Mouse (Mus musculus) midbrain, embryonic 13.5 days (tissue): ENCODE data around the gene Nfia. TPM values are rescaled to one million over a fixed set of nuclear protein-coding genes. Genes with fewer than 3 reads are reported as not detected.

Source experiments
- ATAC-seq: fragments of 200-750 bp; cut with Nextera tagmentation; 2 replicates; pipeline ENCODE4 v1.8.0; 2017; ENCODE audit warnings: mild to moderate bottlenecking, moderate TSS enrichment, moderate library complexity
- H3K27ac ChIP-seq: fragments of 300-500 bp; sonication (generic); 2 replicates; pipeline ENCODE4 v1.5.1; 2015; ENCODE audit warnings: inconsistent platforms, mild to moderate bottlenecking, moderate library complexity
- H3K27me3 ChIP-seq: fragments of 300-500 bp; sonication (generic); 2 replicates; pipeline ENCODE4 v1.6.1; 2015; ENCODE audit warnings: mild to moderate bottlenecking, inconsistent platforms
- H3K36me3 ChIP-seq: fragments of 300-500 bp; sonication (generic); 2 replicates; pipeline ENCODE4 v1.6.1; 2015; ENCODE audit warnings: mild to moderate bottlenecking, inconsistent platforms
- H3K4me1 ChIP-seq: fragments of 300-500 bp; sonication (generic); replicated peaks from 2 replicates; pipeline ENCODE4 v1.6.1; 2015; ENCODE audit warnings: inconsistent platforms
- H3K4me2 ChIP-seq: fragments of 300-500 bp; sonication (generic); replicated peaks from 2 replicates; pipeline ENCODE4 v1.6.1; 2015; ENCODE audit warnings: moderate library complexity, mild to moderate bottlenecking, inconsistent platforms
- H3K4me3 ChIP-seq: fragments of 300-500 bp; sonication (generic); replicated peaks from 2 replicates; pipeline ENCODE4 v1.5.1; 2015; ENCODE audit warnings: mild to moderate bottlenecking, inconsistent platforms
- H3K9ac ChIP-seq: fragments of 300-500 bp; sonication (generic); replicated peaks from 2 replicates; pipeline ENCODE4 v1.6.1; 2015; ENCODE audit warnings: mild to moderate bottlenecking, inconsistent platforms
- H3K9me3 ChIP-seq: fragments of 300-500 bp; sonication (generic); 2 replicates; pipeline ENCODE4 v1.6.1; 2016; ENCODE audit warnings: mild to moderate bottlenecking, inconsistent platforms
- WGBS: fragments of 180-500 bp; shearing (Covaris S2); methylation state at CpG from one replicate; pipeline ENCODE4 v1.1.7; 2015; 5-methylcytosine and 5-hydroxymethylcytosine counted together
- polyA plus RNA-seq: library from polyadenylated mRNA; unstranded; fragments of >200 nt; fragmentation: Nextera tagmentation; extraction: Ambion mirVana; gene quantifications from 2 replicates; pipeline ENCODE4 v1.2.1, GENCODE M21; 2015

The Nfia gene
- polyA plus RNA-seq, 1 experiment from 2014 or later, result 36.2 TPM

DNA sequence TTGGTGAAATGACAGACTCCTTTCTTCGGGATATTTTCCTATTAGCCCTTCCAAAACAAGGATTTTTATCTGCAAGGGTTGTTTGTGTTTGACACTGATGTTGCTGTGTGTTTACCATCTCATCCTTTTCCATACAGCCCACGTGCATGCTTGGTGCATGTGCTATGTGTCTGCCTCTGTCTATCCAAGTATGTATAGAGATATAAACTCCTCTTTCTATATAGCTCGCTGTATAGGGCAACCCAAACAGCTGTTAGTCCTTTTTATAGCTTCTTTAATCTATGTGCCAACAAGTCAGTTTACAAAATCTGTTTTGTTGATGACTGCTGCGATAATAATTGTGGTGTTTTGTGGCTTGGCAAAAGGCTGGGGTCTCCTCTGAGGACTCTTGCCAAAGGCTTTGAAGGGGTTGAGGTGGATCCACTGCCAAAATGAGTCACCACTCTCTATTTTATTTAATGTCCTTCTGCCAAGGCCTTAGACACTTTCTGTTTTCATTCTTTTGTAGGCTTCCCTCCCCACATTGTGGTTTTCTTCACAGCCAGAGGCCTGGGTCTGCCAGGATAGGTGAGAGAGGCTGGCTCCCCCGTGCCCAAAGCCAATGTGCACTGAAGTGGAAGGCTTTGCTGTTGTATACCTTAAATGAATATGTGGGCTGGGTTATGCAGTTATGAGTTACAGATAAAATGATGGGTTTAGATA lies 154.2 kb downstream of the Nfia start:
- 0 out of 2 replicates have a peak overlapping the region, but pooled peaks have one; percentile 2 for H3K27ac ChIP-seq
- ATAC-seq, result peak; percentile 53

DNA sequence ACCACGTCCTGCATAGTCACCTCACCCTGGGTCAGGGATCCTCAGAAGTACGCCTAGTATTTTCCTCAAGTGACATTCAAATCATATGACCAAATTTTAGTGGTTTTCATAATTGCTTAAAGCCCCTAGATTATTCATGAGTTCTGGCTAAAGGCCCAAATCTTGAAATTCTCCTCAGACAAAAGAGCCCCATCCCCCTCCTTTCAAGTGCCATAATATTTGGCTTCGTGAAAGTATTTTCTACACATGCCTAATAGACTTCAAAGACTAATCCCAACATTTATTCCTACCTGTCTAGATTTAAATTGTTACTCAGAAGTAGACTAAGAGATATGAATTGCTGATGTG lies 154.7 kb downstream of the Nfia start:
- no peak for ATAC-seq
- Histone ChIP-seq H3K4me3 (no peak overlapping the region), H3K9me3 (no peaks in the 10 kb centered on the region), H3K27ac (0 out of 2 replicates have a peak overlapping the region, but pooled peaks have one; percentile 2), H3K27me3 (no peaks in the 10 kb centered on the region), H3K4me2 (no peak overlapping the region), H3K36me3 (no peaks in the 10 kb centered on the region), H3K9ac (no peak overlapping the region), H3K4me1 (peaks cover 34% of the 10 kb centered on the region)
- 75% methylated on average over 3 of the region's 3 CpGs for WGBS

More for the DNA sequence above, 154.2 kb downstream of the Nfia start:
- Histone ChIP-seq H3K27me3 (no peaks in the 10 kb centered on the region), H3K9me3 (no peaks in the 10 kb centered on the region), H3K4me2 (no peak overlapping the region), H3K36me3 (no peaks in the 10 kb centered on the region), H3K4me1 (peaks cover 34% of the 10 kb centered on the region), H3K4me3 (no peak overlapping the region), H3K9ac (no peak overlapping the region)
- WGBS, result 74% methylated on average over 5 of the region's 5 CpGs

DNA sequence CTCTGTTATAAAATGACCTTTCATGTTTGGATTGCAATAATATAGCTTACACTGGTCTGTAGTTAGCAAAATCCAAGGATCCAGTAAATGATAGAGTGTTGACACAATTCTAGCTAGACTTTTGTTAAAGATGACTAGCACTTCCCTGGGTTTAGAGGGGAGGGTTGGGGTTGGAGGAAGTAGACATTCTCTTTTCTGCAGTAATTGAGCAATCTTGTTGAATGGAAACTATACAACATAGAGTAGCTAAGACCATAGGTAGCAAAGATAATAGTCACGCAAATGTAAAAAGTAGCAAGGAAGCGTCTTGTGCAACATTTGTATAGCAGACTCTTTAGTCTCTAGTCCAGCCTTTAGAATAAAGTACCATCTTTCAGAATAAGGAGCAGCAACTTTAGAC lies 163.8 kb downstream of the Nfia start:
- Histone ChIP-seq H3K27me3 (no peaks in the 10 kb centered on the region), H3K4me2 (no peak overlapping the region), H3K4me3 (no peak overlapping the region), H3K4me1 (peaks cover 12% of the 10 kb centered on the region; the same call in 1 of the 2 replicates), H3K36me3 (no peaks in the 10 kb centered on the region), H3K9ac (no peak overlapping the region), H3K9me3 (no peaks in the 10 kb centered on the region), H3K27ac (0 out of 2 replicates have a peak overlapping the region, but pooled peaks have one; percentile 14)
- no peak for ATAC-seq
- 89% methylated on average over 2 of the region's 2 CpGs for WGBS

DNA sequence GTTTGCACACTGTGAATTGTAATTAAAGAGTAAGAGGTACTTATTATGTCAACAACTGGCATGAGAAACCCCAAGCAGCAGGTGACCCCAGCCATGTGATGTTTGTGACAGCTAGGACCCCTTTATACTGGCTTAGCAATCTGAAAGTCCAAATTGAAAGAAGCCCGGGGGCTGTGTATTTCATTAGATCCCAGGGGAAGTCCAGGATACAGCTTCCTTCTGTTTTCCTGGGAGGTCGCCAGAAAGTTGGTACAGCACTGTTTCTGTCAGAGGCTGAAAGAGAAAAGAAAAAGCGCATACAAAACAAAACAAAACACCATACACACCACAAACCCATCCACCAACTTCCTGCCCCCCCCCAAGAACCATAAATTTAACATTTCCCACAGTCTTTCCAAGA lies 164.4 kb downstream of the Nfia start:
- Histone ChIP-seq H3K9ac (no peak overlapping the region), H3K9me3 (no peaks in the 10 kb centered on the region), H3K4me3 (no peak overlapping the region), H3K36me3 (no peaks in the 10 kb centered on the region), H3K27me3 (no peaks in the 10 kb centered on the region), H3K4me1 (peaks cover 12% of the 10 kb centered on the region; the same call in 1 of the 2 replicates), H3K4me2 (no peak overlapping the region), H3K27ac (0 out of 2 replicates have a peak overlapping the region, but pooled peaks have one; percentile 14)
- 48% methylated on average over 3 of the region's 3 CpGs for WGBS
- no peak for ATAC-seq

DNA sequence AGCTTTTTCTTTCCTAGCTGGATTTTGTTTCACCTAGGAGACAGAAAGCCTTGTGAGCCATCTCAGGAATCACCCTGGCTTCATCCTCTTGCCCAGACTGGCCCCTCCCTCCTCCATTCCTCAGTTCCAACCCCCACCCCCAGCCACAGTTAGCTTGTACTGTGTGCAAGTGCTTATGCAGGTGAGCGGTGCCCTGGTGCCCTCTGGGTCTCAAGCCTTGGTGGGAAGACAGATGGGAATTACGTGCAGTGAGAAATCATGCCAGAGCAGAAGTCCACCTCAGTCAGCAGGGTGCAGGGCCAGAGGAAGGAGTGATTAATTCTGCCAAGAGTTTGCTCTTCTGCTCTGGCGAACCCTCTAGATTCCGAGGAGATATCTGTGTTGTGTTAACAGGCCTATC lies 167.0 kb downstream of the Nfia start:
- H3K27ac ChIP-seq, result peak overlapping the region; percentile 51; the same call in 1 of the 2 replicates
- H3K36me3 ChIP-seq, result no peaks in the 10 kb centered on the region
- ATAC-seq, result peak; percentile 43; the same call in 1 of the 2 replicates
- no peaks in the 10 kb centered on the region for H3K9me3 ChIP-seq
- H3K9ac ChIP-seq, result no peak overlapping the region
- H3K4me1 ChIP-seq, result peaks cover 12% of the 10 kb centered on the region; the same call in 1 of the 2 replicates
- no peaks in the 10 kb centered on the region for H3K27me3 ChIP-seq
- H3K4me3 ChIP-seq, result no peak overlapping the region
- no peak overlapping the region for H3K4me2 ChIP-seq
- WGBS, result 74% methylated on average over 4 of the region's 4 CpGs

DNA sequence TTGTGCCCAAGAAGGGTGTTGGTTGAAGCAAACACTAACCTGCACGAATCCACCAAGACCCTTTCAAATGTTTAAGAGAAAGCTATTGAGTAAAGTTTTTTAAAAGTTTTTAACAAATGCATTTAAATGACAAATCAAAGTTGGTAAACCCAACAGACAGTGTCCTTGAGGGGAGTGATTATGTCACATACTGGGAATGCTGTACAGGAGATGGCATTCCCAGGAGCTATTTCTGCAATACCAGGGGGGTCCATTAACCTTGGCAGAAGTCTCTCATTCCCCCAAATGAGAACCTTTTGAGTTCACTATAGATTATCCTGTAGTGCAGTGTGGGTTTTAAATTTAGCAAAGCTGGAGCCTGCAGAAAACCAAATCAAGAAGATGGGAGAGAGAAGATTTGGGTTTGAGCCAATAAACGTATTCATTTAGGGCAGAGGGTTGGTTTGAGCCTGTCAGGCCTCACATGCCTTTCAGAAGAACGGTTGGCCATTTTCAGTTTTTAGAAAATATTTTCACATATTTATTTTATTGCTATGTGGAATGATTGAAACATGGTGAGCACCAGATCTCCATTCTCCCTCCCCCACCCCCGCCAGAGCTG lies 167.5 kb downstream of the Nfia start:
- Histone ChIP-seq H3K4me1 (peaks cover 12% of the 10 kb centered on the region; the same call in 1 of the 2 replicates), H3K9ac (no peak overlapping the region), H3K27ac (no peak overlapping the region), H3K36me3 (no peaks in the 10 kb centered on the region), H3K4me2 (no peak overlapping the region), H3K4me3 (no peak overlapping the region), H3K27me3 (no peaks in the 10 kb centered on the region), H3K9me3 (no peaks in the 10 kb centered on the region)
- WGBS, result 90% methylated on average over 4 of the region's 4 CpGs
- no peak for ATAC-seq

DNA sequence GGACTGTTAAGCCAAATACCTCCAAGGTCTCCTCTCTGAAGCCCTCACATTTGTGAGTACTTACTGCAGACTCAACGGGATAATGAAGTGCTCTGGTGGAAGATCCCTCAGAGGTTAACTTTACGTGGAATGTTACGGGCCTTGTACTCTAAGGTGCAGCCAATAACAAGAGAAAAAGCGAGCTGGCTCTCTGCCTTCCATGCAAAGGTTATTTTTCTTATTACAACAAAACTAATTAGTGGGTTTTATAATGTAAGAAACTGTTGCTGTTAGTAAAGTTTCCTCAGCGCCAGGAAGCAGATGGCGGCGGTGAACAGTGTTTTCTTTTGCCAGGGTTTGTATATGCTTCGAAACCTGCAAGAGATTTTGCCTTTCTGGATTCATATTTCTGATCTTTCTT lies 169.1 kb downstream of the Nfia start:
- no peaks in the 10 kb centered on the region for H3K27me3 ChIP-seq
- WGBS, result 90% methylated on average over 8 of the region's 8 CpGs
- H3K27ac ChIP-seq, result no peak overlapping the region

DNA sequence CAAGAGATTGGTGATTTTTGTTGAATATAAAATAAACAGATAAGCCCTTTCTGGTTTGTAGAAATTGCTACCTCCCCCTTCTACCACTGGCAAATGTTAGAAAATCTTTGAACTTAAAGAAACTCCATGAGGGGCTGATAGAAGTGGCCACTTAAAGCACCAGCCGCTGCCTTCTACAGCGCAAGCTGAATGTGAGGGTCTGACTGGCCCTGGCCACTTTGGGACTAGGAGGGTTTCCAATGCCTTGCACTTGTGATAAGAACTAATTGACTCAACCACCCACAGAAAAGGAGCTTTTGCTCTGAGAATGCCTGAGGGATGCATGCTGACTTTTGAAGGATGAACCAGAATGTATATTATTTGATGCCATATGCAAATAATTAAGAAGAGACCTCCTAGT lies 171.8 kb downstream of the Nfia start:
- no peak for ATAC-seq
- Histone ChIP-seq H3K9me3 (no peaks in the 10 kb centered on the region), H3K9ac (no peak overlapping the region), H3K4me1 (peaks cover 23% of the 10 kb centered on the region), H3K4me2 (no peak overlapping the region), H3K27me3 (no peaks in the 10 kb centered on the region), H3K36me3 (no peaks in the 10 kb centered on the region), H3K27ac (no peak overlapping the region), H3K4me3 (no peak overlapping the region)
- WGBS, result 76% methylated on average over 2 of the region's 2 CpGs

More for the DNA sequence above, 169.1 kb downstream of the Nfia start:
- no peaks in the 10 kb centered on the region for H3K36me3 ChIP-seq
- H3K9ac ChIP-seq, result no peak overlapping the region
- no peak overlapping the region for H3K4me2 ChIP-seq
- H3K9me3 ChIP-seq, result no peaks in the 10 kb centered on the region
- no peak for ATAC-seq
- H3K4me1 ChIP-seq, result peaks cover 8% of the 10 kb centered on the region; the same call in 1 of the 2 replicates
- no peak overlapping the region for H3K4me3 ChIP-seq

DNA sequence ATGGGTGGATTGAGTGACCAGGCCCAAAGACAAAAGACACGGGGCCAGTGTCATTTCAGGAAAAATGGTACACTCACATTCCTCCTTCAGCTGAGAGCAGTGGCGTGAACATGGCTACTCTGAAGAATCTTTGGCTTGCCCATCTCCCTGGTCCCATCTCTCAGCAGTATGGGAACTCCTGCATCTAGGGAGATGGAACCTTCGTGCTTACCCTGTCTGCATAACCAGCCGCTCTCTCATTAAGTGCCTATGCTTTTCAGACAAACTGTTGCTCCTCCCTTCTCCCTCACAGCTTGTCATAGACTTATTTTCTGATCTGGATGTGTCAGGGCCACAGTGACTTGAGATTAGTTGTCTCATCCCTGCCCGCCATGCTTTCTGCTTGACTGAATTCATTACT lies 174.9 kb downstream of the Nfia start:
- Histone ChIP-seq H3K27ac (peak overlapping the region; percentile 49), H3K9ac (no peak overlapping the region), H3K36me3 (no peaks in the 10 kb centered on the region), H3K4me2 (no peak overlapping the region), H3K9me3 (no peaks in the 10 kb centered on the region), H3K4me1 (peaks cover 29% of the 10 kb centered on the region), H3K27me3 (no peaks in the 10 kb centered on the region), H3K4me3 (no peak overlapping the region)
- ATAC-seq, result 0 out of 2 replicates have a peak, but pooled peaks have one; percentile 29
- WGBS, result 63% methylated on average over 5 of the region's 5 CpGs

DNA sequence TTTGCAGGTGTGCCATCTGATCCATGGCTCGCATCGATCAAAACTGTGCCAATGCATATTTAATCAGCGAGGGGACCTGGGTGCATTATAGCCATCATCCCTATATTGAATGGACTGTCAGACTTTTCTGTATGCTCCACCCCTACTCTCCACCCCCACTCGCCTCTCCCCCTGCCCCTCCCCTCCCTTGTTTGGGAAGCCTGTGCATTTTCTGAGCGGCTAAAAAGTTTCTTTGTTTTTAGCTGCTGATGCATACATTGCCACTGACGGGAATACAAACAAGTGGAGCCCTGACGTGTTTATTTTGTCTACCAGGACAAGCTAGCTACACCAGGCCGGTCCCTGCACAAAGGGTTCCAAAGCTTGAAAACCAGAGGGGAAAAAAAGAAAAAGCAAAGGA lies 175.7 kb downstream of the Nfia start:
- H3K9me3 ChIP-seq, result no peaks in the 10 kb centered on the region
- H3K4me3 ChIP-seq, result no peak overlapping the region
- 19% methylated on average over 8 of the region's 8 CpGs for WGBS
- H3K9ac ChIP-seq, result no peak overlapping the region
- no peaks in the 10 kb centered on the region for H3K36me3 ChIP-seq
- H3K27ac ChIP-seq, result peak overlapping the region; percentile 49; the same call in 1 of the 2 replicates
- peak overlapping the region; percentile 13; the same call in 1 of the 2 replicates for H3K4me2 ChIP-seq
- peaks cover 31% of the 10 kb centered on the region for H3K4me1 ChIP-seq
- H3K27me3 ChIP-seq, result no peaks in the 10 kb centered on the region
- ATAC-seq, result peak; percentile 72

DNA sequence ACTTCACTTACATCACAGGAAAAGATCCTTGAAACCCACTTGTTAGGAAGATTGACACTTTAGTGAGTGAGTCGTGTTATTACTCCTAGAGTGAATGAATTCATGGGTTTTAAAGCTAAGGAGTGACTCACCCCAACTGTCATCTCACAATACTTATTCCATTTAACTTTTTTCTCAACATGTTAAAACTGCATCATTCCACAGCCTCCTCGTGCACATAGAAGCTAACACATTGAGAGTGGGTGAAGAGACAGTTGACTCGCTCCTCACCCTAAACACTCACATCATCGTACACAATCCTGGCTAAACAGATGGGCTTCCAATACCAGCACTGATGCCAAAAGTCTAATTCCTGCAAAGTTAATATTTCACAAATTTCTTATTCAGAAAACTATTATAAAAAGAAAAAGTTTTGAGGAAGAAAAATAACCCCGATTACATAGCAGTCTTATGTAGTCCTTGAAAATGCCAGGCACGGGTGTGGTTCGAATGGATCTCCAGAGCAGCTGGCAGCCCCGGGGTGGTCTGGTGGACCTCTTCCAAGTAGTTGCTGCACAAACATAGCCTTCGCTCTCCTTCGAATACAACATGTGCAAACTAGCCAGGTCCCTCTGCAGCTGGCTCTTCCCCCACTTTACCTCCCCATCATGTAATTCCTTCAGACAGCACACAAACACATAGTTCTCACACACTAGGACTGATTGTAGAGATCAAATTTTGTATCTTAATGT lies 178.0 kb downstream of the Nfia start:
- Histone ChIP-seq H3K36me3 (no peaks in the 10 kb centered on the region), H3K27me3 (no peaks in the 10 kb centered on the region), H3K27ac (no peak overlapping the region), H3K4me1 (peaks cover 39% of the 10 kb centered on the region), H3K9ac (no peak overlapping the region), H3K4me2 (no peak overlapping the region), H3K9me3 (no peaks in the 10 kb centered on the region), H3K4me3 (no peak overlapping the region)
- 89% methylated on average over 10 of the region's 10 CpGs for WGBS
- ATAC-seq, result no peak

DNA sequence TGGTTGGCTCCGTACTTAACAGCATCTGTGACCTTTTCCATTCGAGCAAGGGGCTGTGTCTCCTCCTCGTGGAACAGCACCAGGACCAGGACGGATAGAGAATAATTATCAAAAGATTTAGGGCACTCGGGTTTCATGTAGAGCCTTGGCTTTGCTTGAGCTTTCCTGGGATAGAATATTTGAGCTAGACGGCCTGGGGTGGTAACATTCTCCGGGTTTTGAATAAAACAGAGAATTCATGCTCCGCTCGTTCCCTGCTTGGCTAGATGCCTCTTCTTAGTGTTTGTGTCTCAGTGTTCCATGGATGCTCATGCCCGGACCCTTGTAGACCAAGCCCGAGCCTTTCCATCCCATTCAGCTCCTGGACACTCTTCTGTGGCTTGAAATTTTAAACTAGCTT lies 181.4 kb downstream of the Nfia start:
- peaks cover 26% of the 10 kb centered on the region for H3K4me1 ChIP-seq
- H3K27me3 ChIP-seq, result no peaks in the 10 kb centered on the region
- no peak for ATAC-seq
- peak overlapping the region; percentile 44 for H3K27ac ChIP-seq
- no peaks in the 10 kb centered on the region for H3K9me3 ChIP-seq
- H3K36me3 ChIP-seq, result no peaks in the 10 kb centered on the region
- no peak overlapping the region for H3K4me3 ChIP-seq
- 59% methylated on average over 11 of the region's 11 CpGs for WGBS
- H3K4me2 ChIP-seq, result no peak overlapping the region
- H3K9ac ChIP-seq, result no peak overlapping the region
